Comparison of ENCODE assay signal across 19 mouse cellular contexts in genomic region chr2:156987316-156987715, GRCm38 (mm10). TPM values are rescaled to one million over a fixed set of nuclear protein-coding genes. Genes with fewer than 3 reads are reported as not detected.
A peak's percentile ranks its signal among the peaks of the same experiment; 100 is the strongest.
DNase-seq lines count a peak whose midpoint lies in the region; ATAC-seq and TF ChIP-seq lines count a peak whose summit lies in the region.
"Had no signal": no experiment of that assay in that cellular context is flagged by ENCODE, and none has a peak within 500 bp of the region (broad histone marks: within the 10 kb centered on the region; RNA-seq: fewer than 3 reads in every experiment).

No protein-coding gene starts in this region.

- no peak overlapping the region for H3K27ac ChIP-seq in heart, postnatal 0 days (ENCODE audit: low read depth)
- peak overlapping the region; percentile 56 for H3K27ac ChIP-seq in liver, embryonic 13.5 days
- H3K27ac ChIP-seq in liver, embryonic 12.5 days = no peak overlapping the region
- H3K27ac ChIP-seq in cortical plate, adult 2 months (ENCODE audit: insufficient read depth, low read length) = 0 out of 2 replicates have a peak overlapping the region, but pooled peaks have one; percentile 3
- H3K27ac ChIP-seq in forebrain, embryonic 15.5 days (replicated peaks) = no peak overlapping the region
- H3K27ac ChIP-seq: embryonic facial prominence, embryonic 10.5 days; embryonic facial prominence, embryonic 12.5 days; forebrain, embryonic 13.5 days had no signal

- TF ChIP-seq EP300 in heart, postnatal 0 days (IDR thresholded peaks at IDR 0.05; ENCODE audit: low read depth) = no peak

- H3K4me3 ChIP-seq in heart, postnatal 0 days (ENCODE audit: low read depth, low read length) = no peak overlapping the region
- H3K4me3 ChIP-seq in liver, embryonic 13.5 days (replicated peaks) = no peak overlapping the region
- no peak overlapping the region for H3K4me3 ChIP-seq in liver, embryonic 12.5 days
- H3K4me3 ChIP-seq in cortical plate, adult 2 months (ENCODE audit: insufficient read depth, low read length) = no peak overlapping the region
- no peak overlapping the region for H3K4me3 ChIP-seq in forebrain, embryonic 15.5 days
- H3K4me3 ChIP-seq: embryonic facial prominence, embryonic 10.5 days; embryonic facial prominence, embryonic 12.5 days; forebrain, embryonic 13.5 days had no signal

- no peak for ATAC-seq in heart, postnatal 0 days (ENCODE audit: insufficient read depth, low read depth)
- no peak for ATAC-seq in liver, embryonic 13.5 days (ENCODE audit: low read depth)
- no peak for ATAC-seq in liver, embryonic 12.5 days
- ATAC-seq in forebrain, embryonic 15.5 days (replicated peaks) = no peak
- ATAC-seq: forebrain, embryonic 13.5 days; forebrain, embryonic 16.5 days had no signal

- no peaks in the 10 kb centered on the region for H3K27me3 ChIP-seq in heart, postnatal 0 days (ENCODE audit: control insufficient read depth, insufficient read depth, low read length)
- H3K27me3 ChIP-seq in liver, embryonic 13.5 days = no peaks in the 10 kb centered on the region
- H3K27me3 ChIP-seq in liver, embryonic 12.5 days (replicated peaks) = no peaks in the 10 kb centered on the region
- no peaks in the 10 kb centered on the region for H3K27me3 ChIP-seq in forebrain, embryonic 15.5 days
- H3K27me3 ChIP-seq: embryonic facial prominence, embryonic 12.5 days; forebrain, embryonic 13.5 days had no signal

- H3K4me1 ChIP-seq in heart, postnatal 0 days (ENCODE audit: control insufficient read depth, insufficient read depth) = peaks cover 23% of the 10 kb centered on the region; the same call in 1 of the 2 replicates
- peaks cover 65% of the 10 kb centered on the region for H3K4me1 ChIP-seq in liver, embryonic 13.5 days (replicated peaks)
- H3K4me1 ChIP-seq in liver, embryonic 12.5 days = peaks cover 64% of the 10 kb centered on the region
- H3K4me1 ChIP-seq in cortical plate, adult 2 months (ENCODE audit: control insufficient read depth, insufficient read depth, low read length) = peaks cover 4% of the 10 kb centered on the region; the same call in 1 of the 2 replicates
- peaks cover 31% of the 10 kb centered on the region for H3K4me1 ChIP-seq in forebrain, embryonic 15.5 days

- H3K9ac ChIP-seq in heart, postnatal 0 days (replicated peaks; ENCODE audit: low read depth, low read length) = no peak overlapping the region
- peak overlapping the region; percentile 34; the same call in 1 of the 2 replicates for H3K9ac ChIP-seq in liver, embryonic 13.5 days
- no peak overlapping the region for H3K9ac ChIP-seq in liver, embryonic 12.5 days
- no peak overlapping the region for H3K9ac ChIP-seq in forebrain, embryonic 15.5 days (replicated peaks)
- H3K9ac ChIP-seq: embryonic facial prominence, embryonic 12.5 days; forebrain, embryonic 13.5 days had no signal

- peak; percentile 64 for DNase-seq in heart, adult 11 months
- DNase-seq in heart, adult 18-20 months = no peak
- peak; percentile 4 for DNase-seq in heart, postnatal 0 days (ENCODE audit: low spot score)
- no peak for DNase-seq in heart, adult 8-10 months (ENCODE audit: low spot score)
- DNase-seq in liver, embryonic 13.5 days = no peak
- DNase-seq: adrenal gland, adult 2 months; adrenal gland, postnatal 10 days; adrenal gland, postnatal 25 days; cerebellum, adult 11 months; cerebellum, adult 18-20 months; cerebellum, adult 9-10 months; cerebellum, postnatal 36 days had no signal

- TF ChIP-seq POLR2A in cortical plate, adult 2 months (IDR thresholded peaks at IDR 0.05; ENCODE audit: extremely low read depth, insufficient read depth, low read length) = no peak

- WGBS in heart, postnatal 0 days = 67% methylated on average over 3 of the region's 3 CpGs
- WGBS in liver, embryonic 13.5 days (ENCODE audit: insufficient replicate concordance) = 42% methylated on average over 3 of the region's 3 CpGs
- WGBS in liver, embryonic 12.5 days (ENCODE audit: insufficient replicate concordance) = 43% methylated on average over 3 of the region's 3 CpGs
- 85% methylated on average over 3 of the region's 3 CpGs for WGBS in forebrain, embryonic 15.5 days

- no peaks in the 10 kb centered on the region for H3K36me3 ChIP-seq in heart, postnatal 0 days (replicated peaks; ENCODE audit: control insufficient read depth, insufficient read depth, low read length)
- peaks cover 3% of the 10 kb centered on the region; the same call in 1 of the 2 replicates for H3K36me3 ChIP-seq in liver, embryonic 13.5 days
- peaks cover 12% of the 10 kb centered on the region for H3K36me3 ChIP-seq in liver, embryonic 12.5 days
- no peaks in the 10 kb centered on the region for H3K36me3 ChIP-seq in forebrain, embryonic 15.5 days
- H3K36me3 ChIP-seq: embryonic facial prominence, embryonic 12.5 days had no signal

- TF ChIP-seq CTCF in heart, postnatal 0 days (IDR thresholded peaks at IDR 0.05; ENCODE audit: low read depth) = no peak
- TF ChIP-seq CTCF in cortical plate, adult 2 months (IDR thresholded peaks at IDR 0.05; ENCODE audit: extremely low read depth, insufficient read depth, low read length) = no peak

- no peaks in the 10 kb centered on the region for H3K9me3 ChIP-seq in heart, postnatal 0 days (replicated peaks; ENCODE audit: control insufficient read depth, low read length)
- H3K9me3 ChIP-seq in liver, embryonic 13.5 days (replicated peaks) = no peaks in the 10 kb centered on the region
- H3K9me3 ChIP-seq in liver, embryonic 12.5 days (replicated peaks) = no peaks in the 10 kb centered on the region
- no peaks in the 10 kb centered on the region for H3K9me3 ChIP-seq in forebrain, embryonic 15.5 days
- H3K9me3 ChIP-seq: embryonic facial prominence, embryonic 10.5 days; embryonic facial prominence, embryonic 12.5 days; forebrain, embryonic 13.5 days had no signal

- no peak overlapping the region for H3K4me2 ChIP-seq in heart, postnatal 0 days (ENCODE audit: low read depth, low read length)
- H3K4me2 ChIP-seq in liver, embryonic 13.5 days = 0 out of 2 replicates have a peak overlapping the region, but pooled peaks have one; percentile 4
- H3K4me2 ChIP-seq in liver, embryonic 12.5 days = no peak overlapping the region
- H3K4me2 ChIP-seq in forebrain, embryonic 15.5 days (replicated peaks) = no peak overlapping the region
- H3K4me2 ChIP-seq: embryonic facial prominence, embryonic 12.5 days; forebrain, embryonic 13.5 days had no signal

RNA-seq across cellular contexts. Expression of gene Ndrg3, which starts 4.5 kb away (rescaled TPM):
- 10 to 100 TPM; 17.7 to 23.7 TPM for total RNA-seq in heart, adult 18-20 months (2021)
- 21.9 and 27.2 TPM in 2 replicates for total RNA-seq in heart, postnatal 0 days (2014; rRNA removed; ENCODE audit: low replicate concordance)
- polyA plus RNA-seq in heart, postnatal 0 days (2015; fragmentation: Nextera tagmentation; extraction: Ambion mirVana) = 16.2 and 17.1 TPM in 2 replicates
- 10 to 100 TPM; 21.7 to 24.5 (median 22.1) TPM for total RNA-seq in heart, adult 8-10 months (2022)
- 41.1 and 45.2 TPM in 2 replicates for polyA plus RNA-seq in liver, embryonic 13.5 days (2015; fragmentation: Nextera tagmentation; extraction: Ambion mirVana)
- 55.4 and 56.4 TPM in 2 replicates for polyA plus RNA-seq in liver, embryonic 12.5 days (2016; fragmentation: Nextera tagmentation; extraction: Ambion mirVana)
- polyA plus RNA-seq in cortical plate, adult 2 months (2012; rRNA removed) = 585 and 611 TPM in 2 replicates
- polyA plus RNA-seq in forebrain, embryonic 15.5 days (2015; fragmentation: Nextera tagmentation; extraction: Ambion mirVana) = 121 and 123 TPM in 2 replicates

RNA-seq across cellular contexts. Expression of gene Dsn1, which starts 19.6 kb away (rescaled TPM):
- total RNA-seq in heart, adult 18-20 months (2021) = 1 to 10 TPM; 1.7 to 2.3 TPM
- 28.2 and 47.4 TPM in 2 replicates for total RNA-seq in heart, postnatal 0 days (2014; rRNA removed; ENCODE audit: low replicate concordance)
- 13.8 TPM in 2 replicates for polyA plus RNA-seq in heart, postnatal 0 days (2015; fragmentation: Nextera tagmentation; extraction: Ambion mirVana)
- total RNA-seq in heart, adult 8-10 months (2022) = 1 to 10 TPM; 1.1 to 2.2 (median 1.6) TPM
- polyA plus RNA-seq in liver, embryonic 13.5 days (2015; fragmentation: Nextera tagmentation; extraction: Ambion mirVana) = 29.7 and 37.3 TPM in 2 replicates
- 38.7 TPM in 2 replicates for polyA plus RNA-seq in liver, embryonic 12.5 days (2016; fragmentation: Nextera tagmentation; extraction: Ambion mirVana)
- polyA plus RNA-seq in cortical plate, adult 2 months (2012; rRNA removed) = 5.4 and 5.8 TPM in 2 replicates
- 21.7 and 23.1 TPM in 2 replicates for polyA plus RNA-seq in forebrain, embryonic 15.5 days (2015; fragmentation: Nextera tagmentation; extraction: Ambion mirVana)

Comparison
In these comparisons a context has a peak if more than half of its experiments do, and no peak if none do; other contexts are left out.
1. DNase-seq: peak in heart, adult 11 months (single experiment) and heart, postnatal 0 days (single experiment); none in heart, adult 18-20 months (0 of 2), heart, adult 8-10 months (single experiment) and liver, embryonic 13.5 days (single experiment).
2. H3K27ac ChIP-seq: peak in liver, embryonic 13.5 days (single experiment) and cortical plate, adult 2 months (single experiment); none in heart, postnatal 0 days (single experiment), liver, embryonic 12.5 days (single experiment) and forebrain, embryonic 15.5 days (single experiment).